Mouse (Mus musculus): Measurements from ENCODE around the gene Rabggtb. TPM values are rescaled to one million over a fixed set of nuclear protein-coding genes. Genes with fewer than 3 reads are reported as not detected.
A peak's percentile ranks its signal among the peaks of the same experiment; 100 is the strongest.

The Rabggtb gene
- polyA plus RNA-seq (2016; fragmentation: Nextera tagmentation; extraction: Ambion mirVana): 46.9 and 48.9 TPM in 2 replicates

DNA sequence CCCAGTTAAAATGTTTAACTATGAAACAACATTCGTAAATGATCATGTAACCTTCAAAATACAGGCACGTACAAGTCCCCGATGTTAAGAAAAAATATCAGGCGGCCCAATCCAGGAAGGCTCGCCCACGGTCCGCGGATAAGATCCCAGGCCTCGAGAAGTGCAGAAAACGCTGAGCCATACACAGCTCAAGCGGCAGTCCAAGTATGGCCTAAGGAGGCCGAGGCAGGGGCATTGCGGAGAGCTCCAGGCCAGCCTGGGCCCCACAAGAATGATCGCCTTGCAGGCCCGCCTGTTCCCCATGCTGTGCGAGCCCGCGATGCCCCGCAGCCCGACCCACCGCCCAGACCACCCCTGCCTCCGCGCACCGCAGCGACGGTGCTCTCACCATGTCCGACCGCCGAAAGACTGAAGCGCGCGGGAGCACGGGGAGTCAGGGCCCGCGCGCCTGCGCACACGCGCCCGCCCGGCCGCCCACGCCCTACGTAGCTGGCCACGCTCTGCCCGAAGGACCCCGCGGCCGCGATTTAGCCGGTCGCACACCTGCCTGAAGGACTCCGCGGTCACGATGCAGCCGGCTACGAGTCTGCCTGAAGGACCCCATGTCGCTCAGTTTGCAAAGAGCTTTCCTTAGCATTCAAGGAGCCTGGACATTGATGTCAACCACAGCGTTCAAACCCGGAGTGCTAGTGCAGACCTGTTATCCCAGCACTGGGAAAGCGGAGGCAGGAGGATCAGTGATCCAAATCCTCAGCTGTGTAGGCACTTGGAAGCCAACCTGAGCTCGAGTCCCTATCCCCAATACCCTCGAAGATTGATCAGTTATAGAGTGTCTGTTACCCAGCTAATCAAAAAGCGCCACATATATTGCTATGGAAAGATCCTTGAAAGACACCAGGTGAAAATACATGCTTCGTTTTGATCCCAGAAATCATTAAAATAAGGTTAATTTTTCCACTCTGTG, at the start of gene Rabggtb:
TSS of gene Rabggtb (minus strand) at position 464 of the 964 bp plus-strand sequence.
- Histone ChIP-seq H3K4me3 (peak within 1 kb of the TSS; percentile 81), H3K27me3 (replicated peaks; ENCODE audit: low read depth, poor library complexity, severe bottlenecking) (no peaks in the 10 kb centered on the region), H3K9me3 (no peaks in the 10 kb centered on the region), H3K27ac (replicated peaks) (peak within 1 kb of the TSS; percentile 96), H3K36me3 (replicated peaks) (peaks cover 39% of the 10 kb centered on the region), H3K4me1 (peaks cover 43% of the 10 kb centered on the region)
- 1% methylated on average over 65 of the region's 65 CpGs for WGBS
- DNase-seq (ENCODE audit: low spot score): peak; percentile 96

DNA sequence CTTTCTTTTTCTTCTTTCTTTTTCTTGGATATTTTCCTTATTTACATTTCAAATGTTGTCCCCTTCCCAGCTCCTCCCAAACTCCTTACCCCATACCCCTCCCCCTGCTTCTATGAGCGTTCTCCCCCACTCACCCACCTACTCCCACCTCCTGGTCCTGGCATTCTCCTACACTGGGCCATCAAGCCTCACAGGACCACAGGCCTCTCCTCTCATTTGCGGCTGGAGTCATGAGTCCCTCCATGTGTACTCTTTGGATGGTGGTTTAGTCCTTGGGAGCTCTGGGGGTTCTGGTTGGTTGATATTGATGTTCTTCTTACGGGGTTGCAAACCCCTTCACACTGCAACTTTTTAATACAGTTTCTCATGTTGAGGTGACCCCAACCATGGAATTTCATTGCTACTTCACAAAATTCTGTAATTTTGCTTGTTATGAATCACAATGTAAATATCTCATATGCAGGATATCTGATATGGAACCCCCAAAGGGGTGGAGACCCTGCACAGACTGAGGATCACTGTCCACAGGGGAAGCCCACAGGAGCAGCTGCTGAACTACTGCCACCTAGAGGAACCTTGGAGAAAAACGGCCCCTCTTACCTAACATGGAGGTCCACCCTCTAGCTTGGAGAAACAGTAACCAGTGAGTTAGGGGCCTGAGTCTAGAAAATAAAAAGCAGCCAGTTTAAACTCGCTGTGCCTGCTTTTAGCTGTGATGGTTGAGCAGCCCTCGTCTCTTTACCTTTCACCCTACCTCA, 49.0 kb upstream of the Rabggtb start:
- no peaks in the 10 kb centered on the region for H3K27me3 ChIP-seq (replicated peaks; ENCODE audit: low read depth, poor library complexity, severe bottlenecking)
- no peaks in the 10 kb centered on the region for H3K4me1 ChIP-seq
- H3K36me3 ChIP-seq (replicated peaks): no peaks in the 10 kb centered on the region
- H3K27ac ChIP-seq (replicated peaks): no peak overlapping the region
- DNase-seq (ENCODE audit: low spot score): peak; percentile 28
- 69% methylated on average over 6 of the region's 6 CpGs for WGBS
- H3K4me3 ChIP-seq: no peak overlapping the region
- H3K9me3 ChIP-seq: no peaks in the 10 kb centered on the region

DNA sequence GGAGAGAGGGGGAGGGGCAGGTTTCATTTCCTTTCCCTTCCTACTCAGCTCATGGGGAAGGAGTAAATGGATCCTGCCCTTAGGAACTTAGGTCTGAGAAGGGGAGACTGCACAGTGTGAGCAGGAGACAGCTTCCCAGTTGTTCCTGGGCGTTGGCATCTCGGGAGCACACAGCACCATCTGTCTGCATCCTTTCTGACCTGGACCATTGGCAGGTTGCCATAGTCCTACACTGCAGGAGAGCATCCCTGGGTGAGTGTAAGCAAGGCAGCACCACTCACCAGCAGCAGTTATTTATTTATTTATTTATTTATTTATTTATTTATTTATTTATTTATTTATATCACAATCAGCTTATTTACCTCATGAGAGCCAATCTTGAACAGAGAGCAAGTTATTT, 48.1 kb upstream of the Rabggtb start:
- no peaks in the 10 kb centered on the region for H3K36me3 ChIP-seq (replicated peaks)
- no peaks in the 10 kb centered on the region for H3K9me3 ChIP-seq
- H3K27ac ChIP-seq (replicated peaks): no peak overlapping the region
- no peak overlapping the region for H3K4me3 ChIP-seq
- no peaks in the 10 kb centered on the region for H3K4me1 ChIP-seq
- no peaks in the 10 kb centered on the region for H3K27me3 ChIP-seq (replicated peaks; ENCODE audit: low read depth, poor library complexity, severe bottlenecking)
- DNase-seq (ENCODE audit: low spot score): no peak
- WGBS: 84% methylated on average over 2 of the region's 2 CpGs

DNA sequence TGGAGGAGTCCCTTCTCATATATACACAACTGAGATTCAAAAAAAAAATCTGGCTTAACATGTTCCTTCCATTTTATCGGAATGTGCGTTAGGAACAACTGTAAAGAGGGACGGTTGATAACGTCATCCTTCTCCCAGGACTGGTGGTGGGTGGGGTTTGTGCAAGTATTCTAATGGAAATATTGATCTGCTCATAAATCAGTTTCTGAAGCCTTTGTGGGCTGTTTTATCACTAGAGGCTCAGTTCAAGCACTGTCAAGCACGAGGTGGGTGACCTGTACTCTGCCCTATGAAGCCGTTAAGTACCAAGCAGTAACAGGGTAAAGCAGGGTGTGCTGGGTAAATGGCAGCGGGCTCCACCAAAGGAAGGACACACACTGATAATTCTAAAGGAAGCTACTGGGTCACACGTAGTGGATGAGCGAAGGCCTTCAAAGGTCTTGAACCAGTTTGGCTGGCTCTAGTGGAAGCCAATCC, 47.0 kb upstream of the Rabggtb start:
- Histone ChIP-seq H3K4me1 (no peaks in the 10 kb centered on the region), H3K36me3 (replicated peaks) (no peaks in the 10 kb centered on the region), H3K4me3 (no peak overlapping the region), H3K9me3 (no peaks in the 10 kb centered on the region), H3K27ac (replicated peaks) (no peak overlapping the region), H3K27me3 (replicated peaks; ENCODE audit: low read depth, poor library complexity, severe bottlenecking) (no peaks in the 10 kb centered on the region)
- DNase-seq (ENCODE audit: low spot score): no peak
- WGBS: 89% methylated on average over 9 of the region's 9 CpGs

DNA sequence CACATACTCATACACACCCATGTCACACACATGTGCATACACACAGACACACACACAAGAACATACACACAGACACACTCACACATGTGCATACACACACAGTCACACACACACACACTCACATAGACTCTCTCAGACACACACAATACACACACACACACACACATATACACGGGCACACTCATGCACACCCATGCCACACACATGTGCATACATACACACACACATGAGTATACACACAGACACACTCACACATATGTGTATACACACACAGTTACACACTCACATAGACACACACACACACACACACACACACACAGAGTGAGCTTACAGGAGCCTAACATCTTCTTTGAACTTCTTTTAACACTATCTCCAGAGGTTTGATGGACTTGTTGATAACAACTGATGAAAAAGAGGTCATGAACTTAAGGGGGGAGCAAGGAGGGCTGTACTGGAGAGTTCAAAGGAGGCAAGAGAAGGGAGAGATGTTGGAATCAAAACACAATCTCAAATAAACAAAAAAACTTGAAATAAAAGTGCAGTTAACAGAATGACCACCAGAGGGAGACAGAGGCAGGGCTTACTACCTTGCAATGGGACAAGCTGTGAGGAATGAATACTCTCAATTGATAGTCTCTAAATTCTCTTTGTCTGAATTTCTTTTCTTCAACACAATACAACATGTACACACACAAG, 46.4 kb upstream of the Rabggtb start:
- no peak for DNase-seq (ENCODE audit: low spot score)
- no peaks in the 10 kb centered on the region for H3K4me1 ChIP-seq
- WGBS: 93% methylated on average over 1 of the region's 1 CpGs

DNA sequence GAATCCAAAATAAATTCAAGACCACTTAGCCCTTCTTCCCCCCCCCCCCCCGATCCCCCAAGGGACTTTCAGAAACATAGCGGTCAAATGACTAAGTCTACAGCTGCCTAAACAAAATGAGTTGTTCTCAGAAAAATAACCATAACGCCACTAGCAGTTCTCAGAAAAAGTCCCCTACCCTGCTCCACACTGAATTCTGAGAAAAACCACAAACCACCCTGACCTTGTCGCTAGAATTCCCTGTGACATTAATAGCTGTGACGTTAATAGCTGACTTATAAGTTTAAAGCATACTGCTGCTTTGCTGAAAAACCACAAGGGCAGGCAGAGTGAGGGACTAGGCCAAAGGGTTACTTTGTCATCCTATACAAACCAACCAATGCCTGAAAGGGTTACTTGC, 45.1 kb upstream of the Rabggtb start:
- Histone ChIP-seq H3K4me3 (no peak overlapping the region), H3K27ac (replicated peaks) (no peak overlapping the region), H3K27me3 (replicated peaks; ENCODE audit: low read depth, poor library complexity, severe bottlenecking) (no peaks in the 10 kb centered on the region), H3K9me3 (no peaks in the 10 kb centered on the region), H3K36me3 (replicated peaks) (no peaks in the 10 kb centered on the region), H3K4me1 (no peaks in the 10 kb centered on the region)
- WGBS: 87% methylated on average over 5 of the region's 5 CpGs
- DNase-seq (ENCODE audit: low spot score): no peak

More for the DNA sequence above, 46.4 kb upstream of the Rabggtb start:
- no peaks in the 10 kb centered on the region for H3K9me3 ChIP-seq
- H3K27me3 ChIP-seq (replicated peaks; ENCODE audit: low read depth, poor library complexity, severe bottlenecking): no peaks in the 10 kb centered on the region
- H3K36me3 ChIP-seq (replicated peaks): no peaks in the 10 kb centered on the region
- H3K27ac ChIP-seq (replicated peaks): no peak overlapping the region
- H3K4me3 ChIP-seq: no peak overlapping the region

DNA sequence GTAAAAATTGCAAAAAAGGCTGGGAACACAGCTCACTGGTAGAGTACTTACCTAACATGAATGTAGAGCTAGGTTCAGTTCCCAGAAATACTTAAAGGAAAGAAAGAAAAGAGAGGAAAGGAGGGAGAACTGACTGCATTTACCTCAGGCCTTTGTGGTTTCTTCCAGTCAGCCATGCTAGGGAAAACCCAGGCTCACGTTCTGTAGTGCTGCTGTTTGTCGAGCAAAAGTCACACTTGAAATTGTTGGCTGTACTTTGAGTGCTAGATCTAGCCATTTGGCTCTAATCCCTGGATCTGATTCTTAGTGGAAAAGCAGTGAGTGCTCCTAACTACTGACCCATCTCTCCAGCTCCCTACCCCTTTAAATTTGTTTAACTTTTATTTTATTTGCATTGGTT, 35.4 kb upstream of the Rabggtb start:
- no peaks in the 10 kb centered on the region for H3K27me3 ChIP-seq (replicated peaks; ENCODE audit: low read depth, poor library complexity, severe bottlenecking)
- no peaks in the 10 kb centered on the region for H3K36me3 ChIP-seq (replicated peaks)
- no peaks in the 10 kb centered on the region for H3K9me3 ChIP-seq
- no peak overlapping the region for H3K27ac ChIP-seq (replicated peaks)
- no peak overlapping the region for H3K4me3 ChIP-seq
- DNase-seq (ENCODE audit: low spot score): no peak
- H3K4me1 ChIP-seq: peaks cover 17% of the 10 kb centered on the region
- 83% methylated on average over 2 of the region's 2 CpGs for WGBS

DNA sequence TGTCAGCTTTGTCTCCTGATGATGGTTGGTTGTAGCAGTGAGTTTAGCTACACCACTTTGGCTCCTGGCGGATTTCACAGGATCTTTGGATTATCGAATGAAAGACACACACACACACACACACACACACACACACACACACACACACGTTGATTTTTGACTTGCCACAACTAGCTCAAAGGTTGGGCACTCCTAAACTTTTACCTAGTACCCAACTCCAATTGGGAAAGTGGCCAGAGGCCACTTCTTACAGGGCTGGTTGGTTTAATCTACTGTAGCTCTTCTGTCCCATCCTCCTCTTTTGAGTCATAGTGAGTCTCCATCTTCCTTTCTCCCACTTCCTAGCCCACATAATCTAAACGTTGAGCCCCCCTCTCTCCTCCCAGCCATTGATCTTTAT, 34.5 kb upstream of the Rabggtb start:
- Histone ChIP-seq H3K4me3 (no peak overlapping the region), H3K9me3 (no peaks in the 10 kb centered on the region), H3K36me3 (replicated peaks) (no peaks in the 10 kb centered on the region), H3K27ac (replicated peaks) (no peak overlapping the region), H3K27me3 (replicated peaks; ENCODE audit: low read depth, poor library complexity, severe bottlenecking) (no peaks in the 10 kb centered on the region), H3K4me1 (peaks cover 26% of the 10 kb centered on the region)
- DNase-seq (ENCODE audit: low spot score): no peak
- WGBS: 74% methylated on average over 4 of the region's 4 CpGs

DNA sequence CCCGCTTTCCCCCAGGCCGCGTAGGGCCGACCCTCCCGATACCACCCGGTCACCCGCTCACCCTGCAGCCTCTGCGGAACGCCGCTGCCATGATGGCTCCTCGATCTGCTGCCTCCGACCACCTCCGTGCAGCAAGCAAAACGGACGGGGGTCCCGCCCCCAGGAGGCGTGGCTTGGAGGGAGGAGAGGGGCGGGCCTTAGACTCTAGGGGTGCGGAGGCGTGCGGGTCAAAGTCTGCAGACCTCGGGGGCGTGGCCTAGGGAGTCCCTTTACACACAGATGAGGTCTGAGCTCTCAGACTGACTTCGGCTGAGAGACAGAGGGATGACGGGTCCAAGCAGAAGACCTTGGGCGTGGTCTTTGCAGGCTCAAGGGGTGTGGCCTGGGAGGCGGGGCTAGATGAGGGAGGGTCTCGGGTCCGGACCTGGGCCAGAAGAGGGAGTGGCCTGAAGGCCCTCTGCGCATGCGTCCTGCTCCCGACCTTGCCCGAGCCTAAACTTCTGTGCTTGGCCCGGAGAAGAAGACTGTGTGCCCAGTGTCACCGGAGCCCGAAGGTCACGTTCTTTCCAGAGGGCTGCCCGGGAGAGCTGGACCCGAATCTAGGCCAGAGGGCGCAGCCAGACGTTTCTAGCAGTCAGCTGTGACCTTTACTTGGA, 31.7 kb upstream of the Rabggtb start, which contains the start of gene Acadm:
TSS of gene Acadm (minus strand) at position 298 of the 656 bp plus-strand sequence.
- H3K9me3 ChIP-seq: no peaks in the 10 kb centered on the region
- DNase-seq (ENCODE audit: low spot score): peak; percentile 99
- WGBS: under 1% methylated on average over 41 of the region's 41 CpGs
- peak within 1 kb of the TSS; percentile 85 for H3K4me3 ChIP-seq
- peaks cover 26% of the 10 kb centered on the region for H3K4me1 ChIP-seq
- H3K27me3 ChIP-seq (replicated peaks; ENCODE audit: low read depth, poor library complexity, severe bottlenecking): no peaks in the 10 kb centered on the region
- H3K27ac ChIP-seq (replicated peaks): peak within 1 kb of the TSS; percentile 90
- H3K36me3 ChIP-seq (replicated peaks): peaks cover 21% of the 10 kb centered on the region

DNA sequence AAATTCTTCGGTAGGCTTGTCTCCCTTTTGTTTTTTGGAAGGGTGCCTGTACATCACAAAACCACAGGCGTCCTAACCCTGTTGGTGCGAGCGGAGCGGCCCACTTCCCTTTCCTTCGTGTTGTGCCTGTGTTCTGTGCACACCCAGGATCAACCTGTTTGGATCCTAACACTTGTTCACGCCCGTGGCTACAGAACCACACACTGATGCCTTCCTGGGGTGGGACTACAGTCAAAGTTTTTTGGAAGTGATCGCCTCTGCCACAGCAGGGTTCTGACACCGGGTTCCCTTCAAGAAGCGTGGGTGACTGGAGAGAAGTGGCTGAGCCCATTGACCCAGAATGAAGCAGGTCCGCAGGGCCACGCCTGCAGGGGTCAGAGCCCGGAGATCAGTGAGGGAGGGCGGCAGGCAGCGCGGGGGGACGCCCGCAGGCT, 31.1 kb upstream of the Rabggtb start:
- Histone ChIP-seq H3K36me3 (replicated peaks) (peaks cover 24% of the 10 kb centered on the region), H3K4me3 (peak overlapping the region; percentile 85), H3K4me1 (peaks cover 26% of the 10 kb centered on the region), H3K9me3 (no peaks in the 10 kb centered on the region), H3K27me3 (replicated peaks; ENCODE audit: low read depth, poor library complexity, severe bottlenecking) (no peaks in the 10 kb centered on the region), H3K27ac (replicated peaks) (peak overlapping the region; percentile 90)
- WGBS: 1% methylated on average over 19 of the region's 19 CpGs
- DNase-seq (ENCODE audit: low spot score): no peak

DNA sequence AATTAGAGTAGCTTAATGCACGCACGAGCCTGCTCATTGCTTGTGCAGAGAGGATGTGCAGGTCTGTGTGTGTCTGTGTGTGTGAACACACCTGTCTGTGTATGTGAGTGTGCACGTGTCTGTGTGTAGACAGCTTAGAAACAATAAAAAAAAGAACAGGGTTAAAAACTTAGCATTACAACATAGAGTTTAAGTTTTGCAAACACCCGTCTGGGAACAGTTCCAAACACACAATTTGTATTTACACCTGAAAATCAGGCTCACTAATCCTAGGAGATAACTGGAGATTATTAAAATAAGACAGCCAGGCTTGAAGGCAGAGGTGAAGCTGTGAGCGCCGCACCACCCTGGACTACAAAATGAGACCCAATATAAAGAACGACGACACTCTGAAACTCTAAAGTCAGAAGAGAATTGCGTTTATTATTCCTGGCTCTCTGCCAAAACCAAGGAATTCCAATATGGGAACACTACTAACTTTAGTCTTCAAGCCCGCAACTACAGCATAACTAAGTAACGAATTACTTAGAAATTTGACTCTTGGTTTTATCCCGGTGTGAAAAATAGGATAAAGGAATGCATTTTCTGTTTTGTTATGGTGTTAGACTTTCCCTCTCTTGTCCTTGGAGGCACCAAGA, 30.3 kb upstream of the Rabggtb start:
- H3K4me1 ChIP-seq: peaks cover 26% of the 10 kb centered on the region
- 64% methylated on average over 12 of the region's 12 CpGs for WGBS
- peak overlapping the region; percentile 85 for H3K4me3 ChIP-seq
- no peak overlapping the region for H3K27ac ChIP-seq (replicated peaks)
- DNase-seq (ENCODE audit: low spot score): no peak
- no peaks in the 10 kb centered on the region for H3K27me3 ChIP-seq (replicated peaks; ENCODE audit: low read depth, poor library complexity, severe bottlenecking)
- peaks cover 32% of the 10 kb centered on the region for H3K36me3 ChIP-seq (replicated peaks)
- no peaks in the 10 kb centered on the region for H3K9me3 ChIP-seq

Measured in embryonic facial prominence, embryonic 10.5 days (tissue).